Mouse (Mus musculus): ENCODE measurements around the gene Setd2. TPM values are rescaled to one million over a fixed set of nuclear protein-coding genes. Genes with fewer than 3 reads are reported as not detected.

Setd2 gene
- total RNA-seq (2023): 100 to 1,000 TPM in 1 of 2 experiments, 10 to 100 TPM in 1; 86.6 to 102 TPM

GRCm38 (mm10) chr9:110532538-110533291, at the start of gene Setd2:
Setd2 (plus strand) TSS chr9:110532597.

GRCm38 (mm10) chr9:110624361-110625166, 92.2 kb downstream of the Setd2 start, which contains the start of gene Nradd:
Nradd (minus strand) TSS chr9:110624452.

GRCm38 (mm10) chr9:110653655-110654461, 121.5 kb downstream of the Setd2 start, which contains the start of gene Nbeal2:
Nbeal2 (minus strand) TSS chr9:110654161.

GRCm38 (mm10) chr9:110656249-110657221, 124.1 kb downstream of the Setd2 start, which contains the start of gene Ccdc12:
Ccdc12 (plus strand) TSS chr9:110656503.

Other genes with a start within 250 kb of the Setd2 start
- 1 to 10 TPM; 3.4 to 4.1 TPM for gene Elp6, start 227.4 kb upstream of the Setd2 start, total RNA-seq (2023)
- 10 to 100 TPM; 24.4 to 28.4 TPM for gene Scap, start 199.3 kb upstream of the Setd2 start, total RNA-seq (2023)
- gene Ptpn23, start 124.4 kb upstream of the Setd2 start, total RNA-seq (2023): 10 to 100 TPM; 24.0 to 37.9 TPM
- over 10,000 TPM; 16,812 to 17,778 TPM for gene Ngp, start 112.8 kb upstream of the Setd2 start, total RNA-seq (2023)
- gene Klhl18, start 55.9 kb upstream of the Setd2 start, total RNA-seq (2023): 10 to 100 TPM; 26.5 to 33.3 TPM
- 1 to 10 TPM; 1.2 to 1.3 TPM for gene Kif9, start 55.6 kb upstream of the Setd2 start, total RNA-seq (2023)
- gene Nradd, start 91.9 kb downstream of the Setd2 start, total RNA-seq (2023): 1 to 10 TPM; 8.0 to 8.6 TPM
- 100 to 1,000 TPM; 266 to 300 TPM for gene Nbeal2, start 121.6 kb downstream of the Setd2 start, total RNA-seq (2023)
- 100 to 1,000 TPM; 128 to 154 TPM for gene Ccdc12, start 123.9 kb downstream of the Setd2 start, total RNA-seq (2023)
- gene Myl3, start 209.3 kb downstream of the Setd2 start, total RNA-seq (2023): under 1 TPM in 1 of 2 experiments, not detected in 1; 0.50 TPM
- 1 to 10 TPM; 1.2 to 1.5 TPM for gene Pth1r, start 214.5 kb downstream of the Setd2 start, total RNA-seq (2023)